Comparison of ENCODE assay signal across 9 mouse cellular contexts in genomic region chr13:110368556-110369040, GRCm38 (mm10). TPM values are rescaled to one million over a fixed set of nuclear protein-coding genes. Genes with fewer than 3 reads are reported as not detected.
DNase-seq lines count a peak whose midpoint lies in the region; ATAC-seq and TF ChIP-seq lines count a peak whose summit lies in the region.
"Not testable (repeated sequence)": the region's sequence is repeated elsewhere in the genome, so short reads cannot be mapped to it uniquely, and the experiment has no call there.
"Had no signal": no experiment of that assay in that cellular context is flagged by ENCODE, and none has a peak within 500 bp of the region (broad histone marks: within the 10 kb centered on the region; RNA-seq: fewer than 3 reads in every experiment).

No protein-coding gene starts in this region.

- DNase-seq in MEL (ENCODE audit: low read depth, low spot score) = peak; percentile 60
- DNase-seq in cerebellum, adult 2 months = peak; percentile 69 to 82
- peak; percentile 34 to 89 for DNase-seq in frontal cortex, adult 2 months (ENCODE audit: extremely low spot score in 1 of 2, low spot score in 1 of 2)
- DNase-seq in hindbrain, postnatal 0 days (ENCODE audit: low spot score) = peak; percentile 85
- DNase-seq in left cerebral cortex, adult 11 months (ENCODE audit: low spot score) = peak; percentile 68
- peak; percentile 69 to 75 for DNase-seq in right cerebral cortex, adult 2 months (ENCODE audit: low spot score in 2 of 2)
- peak; percentile 39 for DNase-seq in thymus, postnatal 4 days

- H3K27me3 ChIP-seq in MEL (ENCODE audit: control insufficient read depth in 1 of 2, insufficient read depth in 2 of 2, low read length in 2 of 2); cerebellum, adult 2 months (ENCODE audit: control insufficient read depth, insufficient read depth, low read length); hindbrain, postnatal 0 days (ENCODE audit: insufficient read depth, low read length): not testable (repeated sequence)

- TF ChIP-seq CTCF in MEL (IDR thresholded peaks at IDR 0.05 in 2 of 3, conservative IDR thresholded peaks at IDR 0.05 in 1 of 3; ENCODE audit: control insufficient read depth in 1 of 3, insufficient read depth in 1 of 3, low read depth in 2 of 3, low read length in 3 of 3, poor library complexity in 1 of 3, severe bottlenecking in 1 of 3) = peak; percentile 53 to 88 (median 82)
- TF ChIP-seq CTCF in cerebellum, adult 2 months (IDR thresholded peaks at IDR 0.05; ENCODE audit: borderline replicate concordance, insufficient read depth, low read depth, low read length) = peak; percentile 99
- TF ChIP-seq CTCF in hindbrain, postnatal 0 days (IDR thresholded peaks at IDR 0.05; ENCODE audit: low read depth) = peak; percentile 100

- H3K36me3 ChIP-seq in MEL (ENCODE audit: control insufficient read depth in 1 of 2, insufficient read depth in 2 of 2, low read length in 2 of 2); hindbrain, postnatal 0 days (ENCODE audit: insufficient read depth, low read length): not testable (repeated sequence)

- peaks cover 3 to 10% of the 10 kb centered on the region in 2 experiments for H3K4me1 ChIP-seq in MEL (ENCODE audit: control insufficient read depth in 1 of 2, insufficient read depth in 2 of 2, low read length in 2 of 2)
- not testable (repeated sequence) for H3K4me1 ChIP-seq in cerebellum, adult 2 months (ENCODE audit: control insufficient read depth, insufficient read depth, low read length); hindbrain, postnatal 0 days (ENCODE audit: insufficient read depth, low read length)

- not testable (repeated sequence) for H3K4me2 ChIP-seq in hindbrain, postnatal 0 days (ENCODE audit: low read depth, low read length)

- TF ChIP-seq EP300 in MEL (IDR thresholded peaks at IDR 0.05; ENCODE audit: low read depth in 1 of 2, low read length in 2 of 2) = not testable (repeated sequence)

- 22% methylated on average over 6 of the region's 6 CpGs for WGBS in cerebellum, adult 2 months
- 43% methylated on average over 6 of the region's 6 CpGs for WGBS in hindbrain, postnatal 0 days

- not testable (repeated sequence) for H3K4me3 ChIP-seq in MEL (ENCODE audit: control insufficient read depth in 1 of 2, insufficient read depth in 1 of 2, low read depth in 2 of 2, low read length in 2 of 2); cerebellum, adult 2 months (replicated peaks; ENCODE audit: insufficient read depth, low read depth, low read length); hindbrain, postnatal 0 days (ENCODE audit: low read length)

- not testable (repeated sequence) for TF ChIP-seq POLR2A in MEL (IDR thresholded peaks at IDR 0.05; ENCODE audit: control insufficient read depth in 1 of 2, insufficient read depth in 1 of 2, low read depth in 1 of 2, low read length in 2 of 2, poor library complexity in 1 of 2); cerebellum, adult 2 months (IDR thresholded peaks at IDR 0.05; ENCODE audit: borderline replicate concordance, insufficient read depth, low read length)

- H3K27ac ChIP-seq in MEL (ENCODE audit: control insufficient read depth, low read depth, low read length); cerebellum, adult 2 months (ENCODE audit: insufficient read depth, low read length); hindbrain, postnatal 0 days: not testable (repeated sequence)

- H3K9ac ChIP-seq in MEL (ENCODE audit: control insufficient read depth, low read depth, low read length, poor library complexity, severe bottlenecking); hindbrain, postnatal 0 days (replicated peaks; ENCODE audit: low read length): not testable (repeated sequence)

- H3K79me2 ChIP-seq in MEL (ENCODE audit: control insufficient read depth, insufficient read depth, low read length, poor library complexity) = not testable (repeated sequence)

- not testable (repeated sequence) for H3K9me3 ChIP-seq in MEL (replicated peaks; ENCODE audit: insufficient read depth, low read length); hindbrain, postnatal 0 days (ENCODE audit: low read length)

- ATAC-seq in hindbrain, postnatal 0 days = peak; percentile 67
- ATAC-seq in megakaryocyte progenitor cell, adult 5-6 weeks (replicated peaks; ENCODE audit: poor library complexity) = peak; percentile 94

- TF ChIP-seq RAD21 in MEL (IDR thresholded peaks at IDR 0.05; ENCODE audit: low read depth, low read length) = peak; percentile 79

TF ChIP-seq in MEL, 35 proteins besides CTCF, POLR2A, EP300 and RAD21:
- TF ChIP-seq ZC3H11A (IDR thresholded peaks at IDR 0.05; ENCODE audit: low read depth, low read length) = peak; percentile 86
- TF ChIP-seq JUND (IDR thresholded peaks at IDR 0.05; ENCODE audit: low read depth, low read length) = peak; percentile 56; the same call in 1 of the 2 replicates
- TF ChIP-seq SMC3 (IDR thresholded peaks at IDR 0.05; ENCODE audit: low read depth, low read length) = peak; percentile 91

RNA-seq across cellular contexts. Expression of gene Gapt, which starts 11.6 kb away (rescaled TPM):
- total RNA-seq in MEL (2012; rRNA removed) = 0.12 and 0.16 TPM in 2 replicates
- polyA plus RNA-seq in MEL (2012; ENCODE audit: insufficient read depth in 1 of 2, insufficient read length in 2 of 2, low read depth in 1 of 2, low replicate concordance in 2 of 2, missing spikeins in 1 of 2) = under 1 TPM in 1 of 2 experiments, not detected in 1; 0.07 TPM
- polyA plus RNA-seq in cerebellum, adult 2 months (2012; rRNA removed) = not detected in 2 replicates
- polyA plus RNA-seq in frontal cortex, adult 2 months (2012; rRNA removed) = not detected in 2 replicates
- not detected in 2 replicates for total RNA-seq in hindbrain, postnatal 0 days (2014; rRNA removed)
- polyA plus RNA-seq in hindbrain, postnatal 0 days (2015; fragmentation: Nextera tagmentation; extraction: Ambion mirVana) = 0.06 TPM in 1 of 2 replicates, not detected in the other
- total RNA-seq in megakaryocyte progenitor cell, adult 5-6 weeks (2015) = 40.7 and 56.1 TPM in 2 replicates
- total RNA-seq in megakaryocyte progenitor cell, adult 5-6 weeks (2017) = 7.6 and 9.2 TPM in 2 replicates
- polyA plus RNA-seq: stomach, embryonic 14.5 days had no signal

RNA-seq across cellular contexts. Expression of gene Plk2, which starts 26.2 kb away (rescaled TPM):
- not detected in 2 replicates for total RNA-seq in MEL (2012; rRNA removed)
- not detected for polyA plus RNA-seq in MEL (2012; ENCODE audit: insufficient read depth in 1 of 2, insufficient read length in 2 of 2, low read depth in 1 of 2, low replicate concordance in 2 of 2, missing spikeins in 1 of 2)
- polyA plus RNA-seq in cerebellum, adult 2 months (2012; rRNA removed) = 15.6 and 16.6 TPM in 2 replicates
- polyA plus RNA-seq in frontal cortex, adult 2 months (2012; rRNA removed) = 76.5 and 88.6 TPM in 2 replicates
- 81.9 and 89.7 TPM in 2 replicates for total RNA-seq in hindbrain, postnatal 0 days (2014; rRNA removed)
- polyA plus RNA-seq in hindbrain, postnatal 0 days (2015; fragmentation: Nextera tagmentation; extraction: Ambion mirVana) = 79.2 and 86.2 TPM in 2 replicates
- 0.61 and 0.77 TPM in 2 replicates for total RNA-seq in megakaryocyte progenitor cell, adult 5-6 weeks (2015)
- total RNA-seq in megakaryocyte progenitor cell, adult 5-6 weeks (2017) = 2.0 and 2.9 TPM in 2 replicates

Comparison
In these comparisons a context has a peak if more than half of its experiments do, and no peak if none do; other contexts are left out.
1. RNA of gene Plk2, which starts 26.2 kb away (polyA plus RNA-seq): 76.5 to 88.6 TPM in frontal cortex, adult 2 months, 79.2 to 86.2 TPM in hindbrain, postnatal 0 days and 15.6 to 16.6 TPM in cerebellum, adult 2 months; not detected in MEL; every median in the first group is over 10 times any median in the second.
2. Peak in every context shown above with its lines, with median percentiles within 50 percentile points of each other: DNase-seq and CTCF ChIP-seq.